Mouse (Mus musculus): ENCODE measurements at regions not wholly inside any gene's neighbourhood (a gene's known extent, or its start where the extent isn't known, plus 50 kb on each side); places are given as distances from the start of the nearest gene placed in this dataset.
A peak's percentile ranks its signal among the peaks of the same experiment; 100 is the strongest.

DNA sequence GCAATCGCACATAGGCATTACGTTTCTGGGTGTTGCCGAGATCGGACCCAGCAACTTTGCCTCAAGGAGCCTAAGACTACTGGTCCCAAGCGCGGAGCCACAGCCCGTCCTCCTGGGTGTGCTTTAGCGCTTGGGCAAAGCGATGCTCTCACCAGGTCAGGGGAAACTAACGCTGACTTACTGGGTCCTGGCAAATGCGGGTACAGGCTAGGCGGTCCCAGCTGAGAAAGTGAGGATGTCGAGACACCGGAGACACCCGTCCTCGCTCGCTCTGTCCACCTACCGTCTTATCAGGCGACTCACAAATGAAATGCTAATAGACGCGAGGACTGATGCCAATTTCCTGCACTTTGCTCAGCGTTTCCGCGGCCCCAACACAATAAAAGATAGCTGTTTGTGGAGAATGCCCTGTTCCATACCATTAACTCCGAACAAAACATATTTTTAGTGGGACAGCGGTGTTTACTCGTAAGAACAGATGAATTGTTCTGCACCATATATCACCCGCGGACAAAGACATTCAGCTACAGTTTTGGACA, 559.7 kb downstream of the Nedd1 start:
- no peaks in the 10 kb centered on the region for H3K79me2 ChIP-seq (ENCODE audit: control insufficient read depth, insufficient read depth)
- no peaks in the 10 kb centered on the region for H3K36me3 ChIP-seq (ENCODE audit: control insufficient read depth, insufficient read depth)
- H3K27me3 ChIP-seq (ENCODE audit: control insufficient read depth, insufficient read depth, insufficient read length), result no peaks in the 10 kb centered on the region
- TF ChIP-seq CEBPB (IDR thresholded peaks at IDR 0.05; ENCODE audit: insufficient read depth, poor library complexity, severe bottlenecking), result no peak
- no peak for TF ChIP-seq POLR2A (IDR thresholded peaks at IDR 0.05; ENCODE audit: insufficient read length, low read depth)
- no peak for TF ChIP-seq TCF12 (IDR thresholded peaks at IDR 0.05; ENCODE audit: insufficient read depth, poor library complexity, severe bottlenecking)
- no peak for TF ChIP-seq TCF3 (IDR thresholded peaks at IDR 0.05; ENCODE audit: insufficient read length, low read depth)
- no peak for TF ChIP-seq MYOD1 (IDR thresholded peaks at IDR 0.05; ENCODE audit: control insufficient read depth in 1 of 3, insufficient read length in 2 of 3, low read depth in 2 of 3)
- no peak for TF ChIP-seq REST (IDR thresholded peaks at IDR 0.05; ENCODE audit: insufficient read depth, insufficient read length)
- no peak for TF ChIP-seq MYOG (IDR thresholded peaks at IDR 0.05; ENCODE audit: control insufficient read depth in 1 of 3, insufficient read depth in 1 of 3, insufficient read length in 2 of 3, low read depth in 2 of 3)
- no peak for TF ChIP-seq MAX (IDR thresholded peaks at IDR 0.05; ENCODE audit: low read depth)
- TF ChIP-seq POLR2AphosphoS2 (IDR thresholded peaks at IDR 0.05; ENCODE audit: insufficient read length, low read depth), result no peak
- TF ChIP-seq USF1 (IDR thresholded peaks at IDR 0.05; ENCODE audit: low read depth), result no peak
- TF ChIP-seq SRF (IDR thresholded peaks at IDR 0.05; ENCODE audit: control insufficient read depth, insufficient read length, low read depth), result no peak
- TF ChIP-seq E2F4 (IDR thresholded peaks at IDR 0.05; ENCODE audit: insufficient read depth), result no peak
- peak overlapping the region; percentile 28 for H3K4me3 ChIP-seq
- peak overlapping the region; percentile 55 for H3K4me2 ChIP-seq (ENCODE audit: low read depth)
- no peak overlapping the region for H3ac ChIP-seq (ENCODE audit: control insufficient read depth, insufficient read length)

DNA sequence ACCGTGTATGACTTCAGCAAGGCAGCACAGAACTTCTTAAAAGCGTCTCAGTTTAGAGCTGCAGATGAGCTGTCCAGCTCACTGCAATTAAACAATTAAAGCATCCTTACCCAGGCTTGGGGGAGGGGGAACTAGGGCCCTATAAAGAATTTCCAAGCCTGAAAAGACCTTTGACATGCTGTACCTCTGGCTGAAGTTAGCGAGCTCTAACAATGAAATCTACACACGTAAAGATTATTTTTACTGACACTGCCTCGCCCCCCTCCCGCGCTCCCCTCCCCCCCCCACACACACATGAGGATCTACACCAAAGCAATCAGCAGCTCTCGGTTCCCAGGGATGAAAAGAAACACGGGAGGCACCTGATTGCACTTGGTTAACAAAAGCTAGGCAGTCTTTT, 560.7 kb downstream of the Nedd1 start:
- H3K27me3 ChIP-seq (ENCODE audit: control insufficient read depth, insufficient read depth, insufficient read length), result no peaks in the 10 kb centered on the region
- H3K4me2 ChIP-seq (ENCODE audit: low read depth), result peak overlapping the region; percentile 32
- H3K79me2 ChIP-seq (ENCODE audit: control insufficient read depth, insufficient read depth), result no peaks in the 10 kb centered on the region
- TF ChIP-seq POLR2A (IDR thresholded peaks at IDR 0.05; ENCODE audit: insufficient read length, low read depth) (no peak), CEBPB (IDR thresholded peaks at IDR 0.05; ENCODE audit: insufficient read depth, poor library complexity, severe bottlenecking) (no peak), SRF (IDR thresholded peaks at IDR 0.05; ENCODE audit: control insufficient read depth, insufficient read length, low read depth) (no peak), TCF3 (IDR thresholded peaks at IDR 0.05; ENCODE audit: insufficient read length, low read depth) (no peak), REST (IDR thresholded peaks at IDR 0.05; ENCODE audit: insufficient read depth, insufficient read length) (no peak), USF1 (IDR thresholded peaks at IDR 0.05; ENCODE audit: low read depth) (no peak), POLR2AphosphoS2 (IDR thresholded peaks at IDR 0.05; ENCODE audit: insufficient read length, low read depth) (no peak), MYOG (IDR thresholded peaks at IDR 0.05; ENCODE audit: control insufficient read depth in 1 of 3, insufficient read depth in 1 of 3, insufficient read length in 2 of 3, low read depth in 2 of 3) (no peak), MYOD1 (IDR thresholded peaks at IDR 0.05; ENCODE audit: control insufficient read depth in 1 of 3, insufficient read length in 2 of 3, low read depth in 2 of 3) (no peak), E2F4 (IDR thresholded peaks at IDR 0.05; ENCODE audit: insufficient read depth) (no peak), TCF12 (IDR thresholded peaks at IDR 0.05; ENCODE audit: insufficient read depth, poor library complexity, severe bottlenecking) (no peak), MAX (IDR thresholded peaks at IDR 0.05; ENCODE audit: low read depth) (no peak)
- H3ac ChIP-seq (ENCODE audit: control insufficient read depth, insufficient read length), result no peak overlapping the region
- H3K4me3 ChIP-seq, result peak overlapping the region; percentile 28
- H3K36me3 ChIP-seq (ENCODE audit: control insufficient read depth, insufficient read depth), result no peaks in the 10 kb centered on the region

DNA sequence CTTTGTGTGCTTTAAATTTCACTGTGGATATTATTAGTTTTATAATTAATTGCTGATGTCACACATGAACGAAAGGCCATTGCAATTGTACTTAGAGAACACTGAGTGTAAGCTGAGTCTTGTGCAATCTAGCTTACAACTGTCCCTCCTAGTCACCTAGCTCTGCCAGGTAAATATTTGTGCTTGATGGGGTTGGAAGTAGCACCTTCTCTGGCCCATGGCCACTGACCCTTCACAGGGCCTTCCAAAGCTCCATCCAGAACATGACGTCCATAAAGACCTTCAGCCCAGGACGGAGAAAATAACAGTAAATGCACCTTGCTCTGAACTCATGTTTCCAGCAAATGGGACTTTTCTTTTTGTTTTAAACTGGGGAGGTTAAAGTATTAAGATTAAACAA, 576.0 kb downstream of the Nedd1 start:
- no peak overlapping the region for H3K4me3 ChIP-seq
- H3K4me2 ChIP-seq (ENCODE audit: low read depth), result no peak overlapping the region
- no peaks in the 10 kb centered on the region for H3K27me3 ChIP-seq (ENCODE audit: control insufficient read depth, insufficient read depth, insufficient read length)
- no peaks in the 10 kb centered on the region for H3K36me3 ChIP-seq (ENCODE audit: control insufficient read depth, insufficient read depth)
- TF ChIP-seq USF1 (IDR thresholded peaks at IDR 0.05; ENCODE audit: low read depth) (no peak), MYOD1 (IDR thresholded peaks at IDR 0.05; ENCODE audit: control insufficient read depth in 1 of 3, insufficient read length in 2 of 3, low read depth in 2 of 3) (no peak)
- H3ac ChIP-seq (ENCODE audit: control insufficient read depth, insufficient read length), result no peak overlapping the region
- H3K79me2 ChIP-seq (ENCODE audit: control insufficient read depth, insufficient read depth), result no peaks in the 10 kb centered on the region

GRCm38 (mm10) chr10:92135521-92135920, 586.7 kb downstream of the Nedd1 start:
- Histone ChIP-seq H3K36me3 (ENCODE audit: control insufficient read depth, insufficient read depth) (no peaks in the 10 kb centered on the region), H3K4me3 (no peak overlapping the region), H3ac (ENCODE audit: control insufficient read depth, insufficient read length) (no peak overlapping the region), H3K27me3 (ENCODE audit: control insufficient read depth, insufficient read depth, insufficient read length) (no peaks in the 10 kb centered on the region), H3K79me2 (ENCODE audit: control insufficient read depth, insufficient read depth) (no peaks in the 10 kb centered on the region), H3K4me2 (ENCODE audit: low read depth) (no peak overlapping the region)
- TF ChIP-seq MYOD1 (IDR thresholded peaks at IDR 0.05; ENCODE audit: control insufficient read depth in 1 of 3, insufficient read length in 2 of 3, low read depth in 2 of 3) (no peak), MYOG (IDR thresholded peaks at IDR 0.05; ENCODE audit: control insufficient read depth in 1 of 3, insufficient read depth in 1 of 3, insufficient read length in 2 of 3, low read depth in 2 of 3) (no peak), USF1 (IDR thresholded peaks at IDR 0.05; ENCODE audit: low read depth) (no peak), MAX (IDR thresholded peaks at IDR 0.05; ENCODE audit: low read depth) (no peak), REST (IDR thresholded peaks at IDR 0.05; ENCODE audit: insufficient read depth, insufficient read length) (no peak), E2F4 (IDR thresholded peaks at IDR 0.05; ENCODE audit: insufficient read depth) (no peak), CEBPB (IDR thresholded peaks at IDR 0.05; ENCODE audit: insufficient read depth, poor library complexity, severe bottlenecking) (no peak), POLR2AphosphoS2 (IDR thresholded peaks at IDR 0.05; ENCODE audit: insufficient read length, low read depth) (no peak)

- TF ChIP-seq POLR2AphosphoS2 (IDR thresholded peaks at IDR 0.05; ENCODE audit: insufficient read length, low read depth), result no peak
- TF ChIP-seq TCF12 (IDR thresholded peaks at IDR 0.05; ENCODE audit: insufficient read depth, poor library complexity, severe bottlenecking), result no peak
- no peak for TF ChIP-seq MAX (IDR thresholded peaks at IDR 0.05; ENCODE audit: low read depth)
- TF ChIP-seq CEBPB (IDR thresholded peaks at IDR 0.05; ENCODE audit: insufficient read depth, poor library complexity, severe bottlenecking), result no peak
- TF ChIP-seq USF1 (IDR thresholded peaks at IDR 0.05; ENCODE audit: low read depth), result no peak
- no peak for TF ChIP-seq TCF3 (IDR thresholded peaks at IDR 0.05; ENCODE audit: insufficient read length, low read depth)
- TF ChIP-seq REST (IDR thresholded peaks at IDR 0.05; ENCODE audit: insufficient read depth, insufficient read length), result no peak
- no peak for TF ChIP-seq SRF (IDR thresholded peaks at IDR 0.05; ENCODE audit: control insufficient read depth, insufficient read length, low read depth)
- TF ChIP-seq MYOD1 (IDR thresholded peaks at IDR 0.05; ENCODE audit: control insufficient read depth in 1 of 3, insufficient read length in 2 of 3, low read depth in 2 of 3), result no peak
- Histone ChIP-seq H3K4me3 (no peak overlapping the region), H3K36me3 (ENCODE audit: control insufficient read depth, insufficient read depth) (no peaks in the 10 kb centered on the region), H3K4me2 (ENCODE audit: low read depth) (no peak overlapping the region), H3ac (ENCODE audit: control insufficient read depth, insufficient read length) (no peak overlapping the region), H3K27me3 (ENCODE audit: control insufficient read depth, insufficient read depth, insufficient read length) (no peaks in the 10 kb centered on the region), H3K79me2 (ENCODE audit: control insufficient read depth, insufficient read depth) (no peaks in the 10 kb centered on the region)
Observed at GRCm38 (mm10) chr10:92112790-92113189, 609.4 kb downstream of the Nedd1 start.

Measured in myocyte (in vitro differentiated cells).